In genomic region chr2:14936492-14936891, GRCm38 (mm10) we compare ENCODE assay signal across 15 mouse cellular contexts.
DNase-seq lines count a peak whose midpoint lies in the region; ATAC-seq lines count a peak whose summit lies in the region.
"Had no signal": no experiment of that assay in that cellular context is flagged by ENCODE, and none has a peak within 500 bp of the region (broad histone marks: within the 10 kb centered on the region; RNA-seq: fewer than 3 reads in every experiment).

No protein-coding gene starts in this region.

- no peak for ATAC-seq in heart, embryonic 11.5 days (replicated peaks; ENCODE audit: insufficient number of reproducible peaks, low FRiP score, low TSS enrichment)
- ATAC-seq: intestine, embryonic 16.5 days; Patski had no signal

- H3K4me3 ChIP-seq in heart, embryonic 11.5 days (ENCODE audit: low read depth, low read length) = no peak overlapping the region
- H3K4me3 ChIP-seq: limb, embryonic 12.5 days; lung, embryonic 15.5 days; myocyte had no signal

- H3K27ac ChIP-seq in heart, embryonic 11.5 days (ENCODE audit: low read depth, low read length) = 0 out of 2 replicates have a peak overlapping the region, but pooled peaks have one; percentile 50
- H3K27ac ChIP-seq: limb, embryonic 12.5 days; lung, embryonic 15.5 days had no signal

- H3K4me2 ChIP-seq in heart, embryonic 11.5 days = no peak overlapping the region
- H3K4me2 ChIP-seq: limb, embryonic 12.5 days; lung, embryonic 15.5 days had no signal

- intact Hi-C loops in heart, postnatal 25 days (cut with DNase I) = no loop called here

- peak; percentile 68 to 78 for DNase-seq in heart, adult 18-20 months
- DNase-seq in heart, postnatal 25 days (ENCODE audit: low spot score) = no peak
- DNase-seq in lung, postnatal 36 days = peak; percentile 20
- no peak for DNase-seq in lung, postnatal 4 days
- peak; percentile 9 for DNase-seq in skeletal muscle tissue, adult 2 months (ENCODE audit: low read depth, low spot score)
- DNase-seq in kidney, adult 8-10 months = no peak
- DNase-seq: cerebellum, postnatal 25 days; kidney, postnatal 4 days; thymus, postnatal 25 days had no signal

- H3K4me1 ChIP-seq in heart, embryonic 11.5 days (ENCODE audit: control insufficient read depth, insufficient read depth, low read length) = peaks cover 6% of the 10 kb centered on the region
- H3K4me1 ChIP-seq: limb, embryonic 12.5 days had no signal

- no peak overlapping the region for H3K9ac ChIP-seq in heart, embryonic 11.5 days (ENCODE audit: low read depth, low read length)
- H3K9ac ChIP-seq: limb, embryonic 12.5 days; lung, embryonic 15.5 days had no signal

- WGBS in heart, embryonic 11.5 days (ENCODE audit: insufficient replicate concordance) = 44% methylated on average over 8 of the region's 8 CpGs

- H3K27me3 ChIP-seq in heart, embryonic 11.5 days (ENCODE audit: control insufficient read depth, insufficient read depth, low read length) = no peaks in the 10 kb centered on the region
- H3K27me3 ChIP-seq: limb, embryonic 12.5 days; lung, embryonic 15.5 days; Patski had no signal

- no peaks in the 10 kb centered on the region for H3K36me3 ChIP-seq in heart, embryonic 11.5 days (ENCODE audit: control insufficient read depth, insufficient read depth, low read length)
- H3K36me3 ChIP-seq: limb, embryonic 12.5 days; lung, embryonic 15.5 days had no signal

- no peaks in the 10 kb centered on the region for H3K9me3 ChIP-seq in heart, embryonic 11.5 days (replicated peaks; ENCODE audit: control insufficient read depth, low read length)
- H3K9me3 ChIP-seq: limb, embryonic 12.5 days; lung, embryonic 15.5 days had no signal

Comparison
In these comparisons a context has a peak if more than half of its experiments do, and no peak if none do; other contexts are left out.
1. DNase-seq: peak in heart, adult 18-20 months (2 of 2), lung, postnatal 36 days (single experiment) and skeletal muscle tissue, adult 2 months (single experiment); none in heart, postnatal 25 days (single experiment), lung, postnatal 4 days (0 of 2) and kidney, adult 8-10 months (0 of 2).